Mouse (Mus musculus) myocyte (in vitro differentiated cells): ENCODE results near the gene Myom3.

Experiments
- CEBPB ChIP-seq: IDR thresholded peaks from 2 replicates; pipeline ENCODE4 v1.6.1; 2011; ENCODE audit warnings: mild to moderate bottlenecking, moderate library complexity; ENCODE audit not compliant: poor library complexity, insufficient read depth, severe bottlenecking
- E2F4 ChIP-seq: IDR thresholded peaks from one replicate; pipeline ENCODE4 v1.6.1; 2011; ENCODE audit warnings: mild to moderate bottlenecking, control low read depth, moderate library complexity; ENCODE audit not compliant: insufficient read depth
- MAX ChIP-seq: IDR thresholded peaks from one replicate; pipeline ENCODE4 v1.6.1; 2011; ENCODE audit warnings: low read depth, mild to moderate bottlenecking, control low read depth
- MYOD1 ChIP-seq, 3 experiments: IDR thresholded peaks; one replicate each; pipeline ENCODE4 v1.6.1; 2011; ENCODE audit warnings: control low read depth in 2 of 3, low read depth in 2 of 3, mild to moderate bottlenecking in 2 of 3, moderate library complexity in 1 of 3; ENCODE audit not compliant: insufficient read length in 2 of 3, control insufficient read depth in 1 of 3
- POLR2A ChIP-seq: IDR thresholded peaks from one replicate; pipeline ENCODE4 v1.6.1; 2011; ENCODE audit warnings: low read depth, mild to moderate bottlenecking, control low read depth, moderate library complexity; ENCODE audit not compliant: insufficient read length
- POLR2AphosphoS2 ChIP-seq: IDR thresholded peaks from one replicate; pipeline ENCODE4 v1.6.1; 2011; ENCODE audit warnings: low read depth, control low read depth; ENCODE audit not compliant: insufficient read length
- REST ChIP-seq: IDR thresholded peaks from one replicate; pipeline ENCODE4 v1.6.1; 2011; ENCODE audit warnings: mild to moderate bottlenecking, control low read depth, moderate library complexity; ENCODE audit not compliant: insufficient read depth, insufficient read length
- TCF12 ChIP-seq: IDR thresholded peaks from one replicate; pipeline ENCODE4 v1.6.1; 2011; ENCODE audit warnings: mild to moderate bottlenecking, control low read depth; ENCODE audit not compliant: poor library complexity, insufficient read depth, severe bottlenecking
- TCF3 ChIP-seq: IDR thresholded peaks from one replicate; pipeline ENCODE4 v1.6.1; 2011; ENCODE audit warnings: low read depth, control low read depth; ENCODE audit not compliant: insufficient read length
- USF1 ChIP-seq: IDR thresholded peaks from one replicate; pipeline ENCODE4 v1.6.1; 2011; ENCODE audit warnings: low read depth, mild to moderate bottlenecking, control low read depth, moderate library complexity

DNA sequence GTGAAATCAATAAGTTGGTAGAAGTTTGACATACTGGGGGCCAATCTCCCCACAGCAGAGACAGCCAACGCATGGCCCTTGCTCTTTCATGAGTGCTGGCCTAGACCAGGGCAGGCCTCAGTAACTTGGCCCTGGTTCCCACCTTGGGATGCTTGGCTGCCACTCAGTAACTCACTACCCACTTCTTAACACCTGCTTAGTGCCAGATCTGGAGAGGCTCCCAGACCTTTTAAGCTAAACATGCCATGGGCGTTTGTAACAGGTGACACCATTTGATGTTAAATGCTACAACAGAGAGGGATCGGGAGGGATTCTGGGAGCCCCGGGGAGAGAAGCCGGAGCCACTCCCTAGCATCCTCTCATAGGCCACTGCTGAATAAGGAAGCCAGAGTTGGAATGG lies 33.3 kb downstream of the Myom3 start:
- TF ChIP-seq REST (no peak), MAX (no peak), POLR2A (no peak), CEBPB (no peak), USF1 (no peak), POLR2AphosphoS2 (no peak), TCF3 (no peak), E2F4 (no peak), TCF12 (no peak), MYOD1 (IDR thresholded peaks at IDR 0.05; ENCODE audit: control insufficient read depth in 1 of 3, insufficient read length in 2 of 3, low read depth in 2 of 3) (no peak)
